Mouse (Mus musculus): ENCODE results near the gene Tmem9. TPM values are rescaled to one million over a fixed set of nuclear protein-coding genes. Genes with fewer than 3 reads are reported as not detected.

The Tmem9 gene
- total and polyA plus RNA-seq, 2 experiments from 2014 or later, result 91.7 to 156 TPM

- ATAC-seq (peak; percentile 80), DNase-seq (peak; percentile 81)
- no peak for TF ChIP-seq CTCF (IDR thresholded peaks at IDR 0.05; ENCODE audit: low read depth)
- Histone ChIP-seq H3K27me3 (ENCODE audit: insufficient read depth, low read length) (peaks cover under 1% of the 10 kb centered on the region; the same call in 1 of the 2 replicates), H3K27ac (ENCODE audit: low read depth, low read length) (peak overlapping the region; percentile 84), H3K36me3 (ENCODE audit: insufficient read depth) (no peaks in the 10 kb centered on the region), H3K4me3 (ENCODE audit: low read depth, low read length) (no peak overlapping the region), H3K9ac (no peak overlapping the region), H3K4me2 (ENCODE audit: low read depth) (peak overlapping the region; percentile 5; the same call in 1 of the 2 replicates), H3K4me1 (ENCODE audit: insufficient read depth) (peaks cover 22% of the 10 kb centered on the region), H3K9me3 (ENCODE audit: low read length) (no peaks in the 10 kb centered on the region)
- WGBS, result 18% methylated on average over 3 of the region's 3 CpGs
Measured at GRCm38 (mm10) chr1:136055771-136056170, 47.8 kb downstream of the Tmem9 start.

- Histone ChIP-seq H3K27me3 (ENCODE audit: insufficient read depth, low read length) (no peaks in the 10 kb centered on the region), H3K4me1 (ENCODE audit: insufficient read depth) (peaks cover 17% of the 10 kb centered on the region), H3K4me2 (ENCODE audit: low read depth) (no peak overlapping the region), H3K9ac (no peak overlapping the region), H3K4me3 (ENCODE audit: low read depth, low read length) (no peak overlapping the region), H3K27ac (ENCODE audit: low read depth, low read length) (no peak overlapping the region), H3K36me3 (ENCODE audit: insufficient read depth) (no peaks in the 10 kb centered on the region), H3K9me3 (ENCODE audit: low read length) (no peaks in the 10 kb centered on the region)
- TF ChIP-seq CTCF (IDR thresholded peaks at IDR 0.05; ENCODE audit: low read depth), result no peak
- ATAC-seq (no peak), DNase-seq (no peak)
- 59% methylated on average over 3 of the region's 3 CpGs for WGBS
Measured at GRCm38 (mm10) chr1:136058594-136058993, 50.6 kb downstream of the Tmem9 start.

GRCm38 (mm10) chr1:136061041-136061789, 53.3 kb downstream of the Tmem9 start:
- TF ChIP-seq CTCF (IDR thresholded peaks at IDR 0.05; ENCODE audit: low read depth), result no peak
- H3K4me3 ChIP-seq (ENCODE audit: low read depth, low read length), result no peak overlapping the region
- DNase-seq, result no peak
- H3K9me3 ChIP-seq (ENCODE audit: low read length), result no peaks in the 10 kb centered on the region
- WGBS, result 42% methylated on average over 9 of the region's 9 CpGs
- H3K27me3 ChIP-seq (ENCODE audit: insufficient read depth, low read length), result no peaks in the 10 kb centered on the region
- H3K27ac ChIP-seq (ENCODE audit: low read depth, low read length), result 0 out of 2 replicates have a peak overlapping the region, but pooled peaks have one; percentile 1
- peaks cover 8% of the 10 kb centered on the region for H3K4me1 ChIP-seq (ENCODE audit: insufficient read depth)
- no peak overlapping the region for H3K9ac ChIP-seq
- ATAC-seq, result 0 out of 2 replicates have a peak, but pooled peaks have one; percentile 37
- H3K4me2 ChIP-seq (ENCODE audit: low read depth), result no peak overlapping the region
- no peaks in the 10 kb centered on the region for H3K36me3 ChIP-seq (ENCODE audit: insufficient read depth)

GRCm38 (mm10) chr1:136061790-136062141, 53.8 kb downstream of the Tmem9 start:
- Histone ChIP-seq H3K4me3 (ENCODE audit: low read depth, low read length) (no peak overlapping the region), H3K9me3 (ENCODE audit: low read length) (no peaks in the 10 kb centered on the region), H3K9ac (no peak overlapping the region), H3K36me3 (ENCODE audit: insufficient read depth) (no peaks in the 10 kb centered on the region), H3K27ac (ENCODE audit: low read depth, low read length) (0 out of 2 replicates have a peak overlapping the region, but pooled peaks have one; percentile 1), H3K27me3 (ENCODE audit: insufficient read depth, low read length) (no peaks in the 10 kb centered on the region), H3K4me2 (ENCODE audit: low read depth) (no peak overlapping the region), H3K4me1 (ENCODE audit: insufficient read depth) (peaks cover 2% of the 10 kb centered on the region)
- peak; percentile 67 for ATAC-seq
- peak; percentile 11; the same call in 1 of the 2 replicates for TF ChIP-seq CTCF (IDR thresholded peaks at IDR 0.05; ENCODE audit: low read depth)
- WGBS, result 62% methylated on average over 7 of the region's 7 CpGs
- DNase-seq, result no peak

GRCm38 (mm10) chr1:136063991-136064390, 56.0 kb downstream of the Tmem9 start:
- Histone ChIP-seq H3K27ac (ENCODE audit: low read depth, low read length) (no peak overlapping the region), H3K9me3 (ENCODE audit: low read length) (no peaks in the 10 kb centered on the region), H3K9ac (no peak overlapping the region), H3K27me3 (ENCODE audit: insufficient read depth, low read length) (no peaks in the 10 kb centered on the region), H3K4me3 (ENCODE audit: low read depth, low read length) (no peak overlapping the region), H3K4me1 (ENCODE audit: insufficient read depth) (no peaks in the 10 kb centered on the region), H3K36me3 (ENCODE audit: insufficient read depth) (no peaks in the 10 kb centered on the region), H3K4me2 (ENCODE audit: low read depth) (no peak overlapping the region)
- WGBS, result 62% methylated on average over 5 of the region's 5 CpGs
- DNase-seq, result no peak
- ATAC-seq, result peak; percentile 34; the same call in 1 of the 2 replicates
- TF ChIP-seq CTCF (IDR thresholded peaks at IDR 0.05; ENCODE audit: low read depth), result no peak

- DNase-seq (no peak), ATAC-seq (no peak)
- 73% methylated on average over 1 of the region's 1 CpGs for WGBS
- H3K4me1 ChIP-seq (ENCODE audit: insufficient read depth), result no peaks in the 10 kb centered on the region
- no peak overlapping the region for H3K9ac ChIP-seq
- no peak overlapping the region for H3K4me2 ChIP-seq (ENCODE audit: low read depth)
- H3K27me3 ChIP-seq (ENCODE audit: insufficient read depth, low read length), result no peaks in the 10 kb centered on the region
- H3K9me3 ChIP-seq (ENCODE audit: low read length), result no peaks in the 10 kb centered on the region
- no peaks in the 10 kb centered on the region for H3K36me3 ChIP-seq (ENCODE audit: insufficient read depth)
- TF ChIP-seq CTCF (IDR thresholded peaks at IDR 0.05; ENCODE audit: low read depth), result no peak
- H3K27ac ChIP-seq (ENCODE audit: low read depth, low read length), result no peak overlapping the region
- no peak overlapping the region for H3K4me3 ChIP-seq (ENCODE audit: low read depth, low read length)
Measured at GRCm38 (mm10) chr1:136066621-136067020, 58.7 kb downstream of the Tmem9 start.

- no peak for TF ChIP-seq CTCF (IDR thresholded peaks at IDR 0.05; ENCODE audit: low read depth)
- DNase-seq, result no peak
- Histone ChIP-seq H3K27ac (ENCODE audit: low read depth, low read length) (no peak overlapping the region), H3K9me3 (ENCODE audit: low read length) (no peaks in the 10 kb centered on the region), H3K4me3 (ENCODE audit: low read depth, low read length) (no peak overlapping the region), H3K4me2 (ENCODE audit: low read depth) (no peak overlapping the region), H3K4me1 (ENCODE audit: insufficient read depth) (no peaks in the 10 kb centered on the region), H3K9ac (no peak overlapping the region), H3K27me3 (ENCODE audit: insufficient read depth, low read length) (no peaks in the 10 kb centered on the region), H3K36me3 (ENCODE audit: insufficient read depth) (no peaks in the 10 kb centered on the region)
- 80% methylated on average over 3 of the region's 3 CpGs for WGBS
- ATAC-seq, result no peak
Measured at GRCm38 (mm10) chr1:136067579-136067978, 59.6 kb downstream of the Tmem9 start.
